Mouse (Mus musculus): ENCODE results near the gene Dclre1b. TPM values are rescaled to one million over a fixed set of nuclear protein-coding genes. Genes with fewer than 3 reads are reported as not detected.

Gene Dclre1b
- polyA plus RNA-seq, 1 experiment: 3.9 TPM

DNA sequence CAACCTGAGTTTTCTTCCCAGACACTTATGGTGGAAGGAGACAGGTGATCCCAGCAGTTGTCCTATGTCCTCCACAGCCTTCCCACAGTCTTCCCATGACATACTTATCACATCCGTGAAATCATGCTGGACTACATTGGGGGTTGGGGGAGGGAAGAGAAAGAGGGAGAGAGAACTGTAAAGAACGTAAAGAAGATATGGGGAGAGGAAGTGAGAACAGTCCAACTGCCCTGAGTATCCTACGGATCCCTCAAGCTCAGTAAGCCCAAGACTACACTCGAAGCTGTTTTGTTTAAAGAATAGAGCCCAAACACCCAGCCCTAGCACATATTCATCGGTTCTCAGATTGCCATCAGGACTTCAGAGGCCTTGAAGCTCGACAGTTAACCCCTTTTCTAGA lies 30.6 kb downstream of the Dclre1b start:
- Histone ChIP-seq H3ac (ENCODE audit: control insufficient read depth, insufficient read length) (no peak overlapping the region), H3K79me2 (ENCODE audit: control insufficient read depth, insufficient read depth) (peaks cover 84% of the 10 kb centered on the region), H3K27me3 (ENCODE audit: control insufficient read depth, insufficient read depth, insufficient read length) (no peaks in the 10 kb centered on the region), H3K4me2 (ENCODE audit: low read depth) (no peak overlapping the region), H3K4me3 (no peak overlapping the region), H3K36me3 (ENCODE audit: control insufficient read depth, insufficient read depth) (peaks cover 24% of the 10 kb centered on the region)
- TF ChIP-seq E2F4 (IDR thresholded peaks at IDR 0.05; ENCODE audit: insufficient read depth) (no peak), TCF3 (IDR thresholded peaks at IDR 0.05; ENCODE audit: insufficient read length, low read depth) (no peak), USF1 (IDR thresholded peaks at IDR 0.05; ENCODE audit: low read depth) (no peak), POLR2A (IDR thresholded peaks at IDR 0.05; ENCODE audit: insufficient read length, low read depth) (no peak), REST (IDR thresholded peaks at IDR 0.05; ENCODE audit: insufficient read depth, insufficient read length) (no peak), POLR2AphosphoS2 (IDR thresholded peaks at IDR 0.05; ENCODE audit: insufficient read length, low read depth) (no peak), MYOD1 (IDR thresholded peaks at IDR 0.05; ENCODE audit: control insufficient read depth in 1 of 3, insufficient read length in 2 of 3, low read depth in 2 of 3) (no peak), MAX (IDR thresholded peaks at IDR 0.05; ENCODE audit: low read depth) (no peak), CEBPB (IDR thresholded peaks at IDR 0.05; ENCODE audit: insufficient read depth, poor library complexity, severe bottlenecking) (no peak), TCF12 (IDR thresholded peaks at IDR 0.05; ENCODE audit: insufficient read depth, poor library complexity, severe bottlenecking) (no peak), SRF (IDR thresholded peaks at IDR 0.05; ENCODE audit: control insufficient read depth, insufficient read length, low read depth) (no peak)

DNA sequence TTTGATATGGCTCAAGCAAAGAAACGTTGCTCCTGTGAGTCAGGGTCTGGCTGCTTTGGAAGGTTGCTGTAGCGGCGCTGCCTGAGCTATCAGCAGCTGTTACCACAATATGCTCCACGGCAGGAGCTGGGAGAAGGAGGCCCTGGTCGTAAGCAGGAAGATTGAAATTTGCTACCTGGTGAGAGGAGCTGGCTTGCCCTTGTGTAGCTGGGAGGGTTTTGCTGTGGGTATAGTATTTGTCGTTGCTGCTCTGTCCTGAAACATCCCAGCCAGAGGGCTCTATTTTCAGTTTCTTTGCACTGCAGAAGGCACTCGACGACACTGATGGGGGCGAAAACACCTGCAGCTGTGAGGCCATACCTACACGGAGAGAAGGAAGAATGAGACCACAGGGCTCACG lies 31.3 kb downstream of the Dclre1b start:
- no peak for TF ChIP-seq REST (IDR thresholded peaks at IDR 0.05; ENCODE audit: insufficient read depth, insufficient read length)
- TF ChIP-seq MYOG (IDR thresholded peaks at IDR 0.05; ENCODE audit: control insufficient read depth in 1 of 3, insufficient read depth in 1 of 3, insufficient read length in 2 of 3, low read depth in 2 of 3): no peak
- peaks cover 29% of the 10 kb centered on the region for H3K36me3 ChIP-seq (ENCODE audit: control insufficient read depth, insufficient read depth)
- H3K4me3 ChIP-seq: no peak overlapping the region
- peaks cover 83% of the 10 kb centered on the region for H3K79me2 ChIP-seq (ENCODE audit: control insufficient read depth, insufficient read depth)
- H3K27me3 ChIP-seq (ENCODE audit: control insufficient read depth, insufficient read depth, insufficient read length): no peaks in the 10 kb centered on the region
- H3K4me2 ChIP-seq (ENCODE audit: low read depth): no peak overlapping the region
- no peak overlapping the region for H3ac ChIP-seq (ENCODE audit: control insufficient read depth, insufficient read length)

DNA sequence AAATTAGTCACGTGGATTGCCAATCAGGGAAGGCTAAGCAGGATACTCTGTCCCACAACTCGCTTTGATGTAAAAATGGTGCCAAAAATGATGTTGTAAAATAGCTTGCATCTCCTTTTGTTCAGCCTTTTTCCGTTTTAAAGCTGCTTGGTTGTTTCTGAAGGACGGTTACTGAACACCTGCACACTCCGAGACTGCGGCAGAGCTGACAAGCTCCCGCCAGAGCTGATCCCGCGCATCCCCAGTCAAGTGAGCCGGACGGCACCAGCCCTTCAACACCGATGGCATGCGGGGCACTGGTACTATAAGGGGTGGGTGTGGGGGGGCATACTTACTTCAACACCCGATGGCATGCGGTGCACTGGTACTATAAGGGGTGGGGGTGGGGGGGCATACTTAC lies 35.2 kb downstream of the Dclre1b start:
- Histone ChIP-seq H3K4me2 (ENCODE audit: low read depth) (no peak overlapping the region), H3K27me3 (ENCODE audit: control insufficient read depth, insufficient read depth, insufficient read length) (no peaks in the 10 kb centered on the region), H3K79me2 (ENCODE audit: control insufficient read depth, insufficient read depth) (peaks cover 67% of the 10 kb centered on the region), H3K4me3 (no peak overlapping the region), H3ac (ENCODE audit: control insufficient read depth, insufficient read length) (no peak overlapping the region), H3K36me3 (ENCODE audit: control insufficient read depth, insufficient read depth) (peaks cover 45% of the 10 kb centered on the region)
- TF ChIP-seq SRF (IDR thresholded peaks at IDR 0.05; ENCODE audit: control insufficient read depth, insufficient read length, low read depth): no peak
- TF ChIP-seq TCF12 (IDR thresholded peaks at IDR 0.05; ENCODE audit: insufficient read depth, poor library complexity, severe bottlenecking): no peak
- no peak for TF ChIP-seq TCF3 (IDR thresholded peaks at IDR 0.05; ENCODE audit: insufficient read length, low read depth)

DNA sequence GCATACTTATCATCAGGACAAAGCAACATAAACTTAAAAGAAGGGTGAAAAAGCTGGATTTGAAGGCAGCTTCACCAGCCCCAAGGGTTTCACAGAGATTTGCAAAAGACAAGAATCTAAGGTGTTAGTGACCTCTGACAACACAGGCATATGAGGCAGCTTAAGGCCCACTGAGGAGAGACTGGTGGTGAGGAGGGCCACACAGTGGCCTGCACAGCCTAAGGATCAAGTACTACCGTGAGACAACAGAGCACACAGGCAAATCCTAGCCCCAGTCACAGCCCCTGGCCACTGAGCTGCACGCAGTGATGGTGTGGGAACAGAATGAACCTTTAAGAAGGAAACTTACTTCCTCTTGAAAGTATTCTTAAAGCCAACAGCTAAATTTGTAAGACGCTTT lies 35.7 kb downstream of the Dclre1b start:
- H3K36me3 ChIP-seq (ENCODE audit: control insufficient read depth, insufficient read depth): peaks cover 48% of the 10 kb centered on the region
- H3K4me2 ChIP-seq (ENCODE audit: low read depth): no peak overlapping the region
- H3ac ChIP-seq (ENCODE audit: control insufficient read depth, insufficient read length): no peak overlapping the region
- H3K27me3 ChIP-seq (ENCODE audit: control insufficient read depth, insufficient read depth, insufficient read length): no peaks in the 10 kb centered on the region
- H3K4me3 ChIP-seq: no peak overlapping the region
- TF ChIP-seq TCF12 (IDR thresholded peaks at IDR 0.05; ENCODE audit: insufficient read depth, poor library complexity, severe bottlenecking) (no peak), POLR2AphosphoS2 (IDR thresholded peaks at IDR 0.05; ENCODE audit: insufficient read length, low read depth) (no peak), CEBPB (IDR thresholded peaks at IDR 0.05; ENCODE audit: insufficient read depth, poor library complexity, severe bottlenecking) (no peak), SRF (IDR thresholded peaks at IDR 0.05; ENCODE audit: control insufficient read depth, insufficient read length, low read depth) (no peak), REST (IDR thresholded peaks at IDR 0.05; ENCODE audit: insufficient read depth, insufficient read length) (no peak), MYOD1 (IDR thresholded peaks at IDR 0.05; ENCODE audit: control insufficient read depth in 1 of 3, insufficient read length in 2 of 3, low read depth in 2 of 3) (no peak), POLR2A (IDR thresholded peaks at IDR 0.05; ENCODE audit: insufficient read length, low read depth) (no peak), E2F4 (IDR thresholded peaks at IDR 0.05; ENCODE audit: insufficient read depth) (no peak), MYOG (IDR thresholded peaks at IDR 0.05; ENCODE audit: control insufficient read depth in 1 of 3, insufficient read depth in 1 of 3, insufficient read length in 2 of 3, low read depth in 2 of 3) (no peak), MAX (IDR thresholded peaks at IDR 0.05; ENCODE audit: low read depth) (no peak), TCF3 (IDR thresholded peaks at IDR 0.05; ENCODE audit: insufficient read length, low read depth) (no peak), USF1 (IDR thresholded peaks at IDR 0.05; ENCODE audit: low read depth) (no peak)
- peaks cover 62% of the 10 kb centered on the region for H3K79me2 ChIP-seq (ENCODE audit: control insufficient read depth, insufficient read depth)

DNA sequence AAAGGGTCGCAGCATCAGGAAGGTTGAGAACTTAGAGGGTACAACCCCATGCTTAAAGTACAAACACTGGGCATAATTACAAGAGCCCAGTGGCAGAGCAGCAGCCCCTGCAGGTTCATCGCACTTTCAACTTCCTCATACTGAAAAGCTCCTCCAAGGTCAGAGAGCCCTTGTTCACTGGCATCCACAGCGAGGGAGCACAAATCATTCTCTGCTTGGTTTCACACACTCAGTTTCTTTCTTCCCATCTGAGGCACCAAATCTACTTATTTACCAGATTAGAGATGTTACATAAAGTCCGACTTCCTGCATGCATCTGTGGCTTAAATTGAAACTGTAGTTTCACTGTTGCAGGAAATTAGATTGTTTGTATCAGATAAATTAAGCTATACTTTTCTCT lies 36.4 kb downstream of the Dclre1b start:
- TF ChIP-seq CEBPB (IDR thresholded peaks at IDR 0.05; ENCODE audit: insufficient read depth, poor library complexity, severe bottlenecking): no peak
- no peak for TF ChIP-seq POLR2A (IDR thresholded peaks at IDR 0.05; ENCODE audit: insufficient read length, low read depth)
- no peak for TF ChIP-seq TCF12 (IDR thresholded peaks at IDR 0.05; ENCODE audit: insufficient read depth, poor library complexity, severe bottlenecking)
- TF ChIP-seq MAX (IDR thresholded peaks at IDR 0.05; ENCODE audit: low read depth): no peak
- TF ChIP-seq SRF (IDR thresholded peaks at IDR 0.05; ENCODE audit: control insufficient read depth, insufficient read length, low read depth): no peak
- no peak for TF ChIP-seq USF1 (IDR thresholded peaks at IDR 0.05; ENCODE audit: low read depth)
- TF ChIP-seq POLR2AphosphoS2 (IDR thresholded peaks at IDR 0.05; ENCODE audit: insufficient read length, low read depth): no peak
- H3K79me2 ChIP-seq (ENCODE audit: control insufficient read depth, insufficient read depth): peaks cover 57% of the 10 kb centered on the region
- peaks cover 52% of the 10 kb centered on the region for H3K36me3 ChIP-seq (ENCODE audit: control insufficient read depth, insufficient read depth)
- H3ac ChIP-seq (ENCODE audit: control insufficient read depth, insufficient read length): no peak overlapping the region
- H3K4me2 ChIP-seq (ENCODE audit: low read depth): no peak overlapping the region
- no peak overlapping the region for H3K4me3 ChIP-seq
- H3K27me3 ChIP-seq (ENCODE audit: control insufficient read depth, insufficient read depth, insufficient read length): no peaks in the 10 kb centered on the region

Measured in myocyte (in vitro differentiated cells).